Mouse (Mus musculus): Measurements from ENCODE around the gene Ube2ql1. TPM values are rescaled to one million over a fixed set of nuclear protein-coding genes. Genes with fewer than 3 reads are reported as not detected.
A peak's percentile ranks its signal among the peaks of the same experiment; 100 is the strongest.

Gene Ube2ql1
- polyA plus RNA-seq, 1 experiment: not detected

DNA sequence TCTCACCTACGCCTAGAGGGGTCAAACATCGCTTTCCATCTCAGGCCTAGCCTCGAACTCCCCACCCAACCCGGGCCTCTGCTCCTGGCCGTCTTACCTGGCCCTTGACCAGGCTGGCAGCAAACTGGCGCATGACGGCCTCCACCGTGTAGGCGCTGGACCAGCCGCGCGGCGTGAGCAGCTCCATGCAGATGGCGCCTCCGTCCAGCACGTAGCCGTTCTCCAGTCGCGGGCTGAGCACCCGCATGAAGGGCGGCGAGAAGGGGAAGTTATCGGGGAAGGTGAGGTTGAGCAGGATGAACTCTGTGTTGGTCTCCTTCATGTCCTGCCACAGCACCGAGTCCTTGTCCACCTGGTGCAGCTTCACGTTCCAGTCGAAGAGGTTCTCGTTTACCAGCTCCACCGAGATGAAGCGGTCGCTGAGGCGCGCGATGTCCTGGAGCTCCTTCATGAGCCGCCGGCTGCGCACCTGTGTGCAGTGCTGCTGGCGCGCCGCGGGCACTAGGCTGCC, 1.2 kb downstream of the Ube2ql1 start:
- no peaks in the 10 kb centered on the region for H3K27me3 ChIP-seq (ENCODE audit: control insufficient read depth, insufficient read depth, low read length)
- no peaks in the 10 kb centered on the region for H3K36me3 ChIP-seq (ENCODE audit: control insufficient read depth, insufficient read depth, low read length)
- TF ChIP-seq CTCF (IDR thresholded peaks at IDR 0.05; ENCODE audit: control insufficient read depth, insufficient read depth, insufficient replicate concordance, low read depth, low read length) (no peak), POLR2A (IDR thresholded peaks at IDR 0.05; ENCODE audit: control insufficient read depth, low read depth, low read length) (no peak)
- no peak overlapping the region for H3K27ac ChIP-seq (ENCODE audit: control insufficient read depth, insufficient read depth, low read depth, low read length)
- peak overlapping the region; percentile 23 for H3K4me3 ChIP-seq (ENCODE audit: control insufficient read depth, low read depth, low read length)
- peaks cover 10% of the 10 kb centered on the region for H3K4me1 ChIP-seq (ENCODE audit: control insufficient read depth, insufficient read depth, low read length)

GRCm38 (mm10) chr13:69737444-69738185, 2.1 kb downstream of the Ube2ql1 start:
- H3K27me3 ChIP-seq (ENCODE audit: control insufficient read depth, insufficient read depth, low read length): no peaks in the 10 kb centered on the region

GRCm38 (mm10) chr13:69732636-69733035, 7.1 kb downstream of the Ube2ql1 start:
- H3K27ac ChIP-seq (ENCODE audit: control insufficient read depth, insufficient read depth, low read depth, low read length): no peak overlapping the region
- H3K4me3 ChIP-seq (ENCODE audit: control insufficient read depth, low read depth, low read length): no peak overlapping the region
- H3K4me1 ChIP-seq (ENCODE audit: control insufficient read depth, insufficient read depth, low read length): no peaks in the 10 kb centered on the region
- TF ChIP-seq CTCF (IDR thresholded peaks at IDR 0.05; ENCODE audit: control insufficient read depth, insufficient read depth, insufficient replicate concordance, low read depth, low read length) (no peak), POLR2A (IDR thresholded peaks at IDR 0.05; ENCODE audit: control insufficient read depth, low read depth, low read length) (no peak)
- no peaks in the 10 kb centered on the region for H3K27me3 ChIP-seq (ENCODE audit: control insufficient read depth, insufficient read depth, low read length)
- no peaks in the 10 kb centered on the region for H3K36me3 ChIP-seq (ENCODE audit: control insufficient read depth, insufficient read depth, low read length)

More at GRCm38 (mm10) chr13:69737444-69738185, 2.1 kb downstream of the Ube2ql1 start:
- Histone ChIP-seq H3K4me3 (ENCODE audit: control insufficient read depth, low read depth, low read length) (no peak overlapping the region), H3K4me1 (ENCODE audit: control insufficient read depth, insufficient read depth, low read length) (peaks cover 10% of the 10 kb centered on the region), H3K27ac (ENCODE audit: control insufficient read depth, insufficient read depth, low read depth, low read length) (no peak overlapping the region), H3K36me3 (ENCODE audit: control insufficient read depth, insufficient read depth, low read length) (no peaks in the 10 kb centered on the region)
- TF ChIP-seq POLR2A (IDR thresholded peaks at IDR 0.05; ENCODE audit: control insufficient read depth, low read depth, low read length) (no peak), CTCF (IDR thresholded peaks at IDR 0.05; ENCODE audit: control insufficient read depth, insufficient read depth, insufficient replicate concordance, low read depth, low read length) (no peak)

- TF ChIP-seq POLR2A (IDR thresholded peaks at IDR 0.05; ENCODE audit: control insufficient read depth, low read depth, low read length) (no peak), CTCF (IDR thresholded peaks at IDR 0.05; ENCODE audit: control insufficient read depth, insufficient read depth, insufficient replicate concordance, low read depth, low read length) (no peak)
- Histone ChIP-seq H3K27me3 (ENCODE audit: control insufficient read depth, insufficient read depth, low read length) (no peaks in the 10 kb centered on the region), H3K4me3 (ENCODE audit: control insufficient read depth, low read depth, low read length) (no peak overlapping the region), H3K36me3 (ENCODE audit: control insufficient read depth, insufficient read depth, low read length) (no peaks in the 10 kb centered on the region), H3K27ac (ENCODE audit: control insufficient read depth, insufficient read depth, low read depth, low read length) (no peak overlapping the region), H3K4me1 (ENCODE audit: control insufficient read depth, insufficient read depth, low read length) (no peaks in the 10 kb centered on the region)
Measured at GRCm38 (mm10) chr13:69725376-69725775, 14.3 kb downstream of the Ube2ql1 start.

GRCm38 (mm10) chr13:69721141-69721540, 18.5 kb downstream of the Ube2ql1 start:
- Histone ChIP-seq H3K27ac (ENCODE audit: control insufficient read depth, insufficient read depth, low read depth, low read length) (no peak overlapping the region), H3K36me3 (ENCODE audit: control insufficient read depth, insufficient read depth, low read length) (no peaks in the 10 kb centered on the region)
- no peak for TF ChIP-seq POLR2A (IDR thresholded peaks at IDR 0.05; ENCODE audit: control insufficient read depth, low read depth, low read length)
- TF ChIP-seq CTCF (IDR thresholded peaks at IDR 0.05; ENCODE audit: control insufficient read depth, insufficient read depth, insufficient replicate concordance, low read depth, low read length): no peak

DNA sequence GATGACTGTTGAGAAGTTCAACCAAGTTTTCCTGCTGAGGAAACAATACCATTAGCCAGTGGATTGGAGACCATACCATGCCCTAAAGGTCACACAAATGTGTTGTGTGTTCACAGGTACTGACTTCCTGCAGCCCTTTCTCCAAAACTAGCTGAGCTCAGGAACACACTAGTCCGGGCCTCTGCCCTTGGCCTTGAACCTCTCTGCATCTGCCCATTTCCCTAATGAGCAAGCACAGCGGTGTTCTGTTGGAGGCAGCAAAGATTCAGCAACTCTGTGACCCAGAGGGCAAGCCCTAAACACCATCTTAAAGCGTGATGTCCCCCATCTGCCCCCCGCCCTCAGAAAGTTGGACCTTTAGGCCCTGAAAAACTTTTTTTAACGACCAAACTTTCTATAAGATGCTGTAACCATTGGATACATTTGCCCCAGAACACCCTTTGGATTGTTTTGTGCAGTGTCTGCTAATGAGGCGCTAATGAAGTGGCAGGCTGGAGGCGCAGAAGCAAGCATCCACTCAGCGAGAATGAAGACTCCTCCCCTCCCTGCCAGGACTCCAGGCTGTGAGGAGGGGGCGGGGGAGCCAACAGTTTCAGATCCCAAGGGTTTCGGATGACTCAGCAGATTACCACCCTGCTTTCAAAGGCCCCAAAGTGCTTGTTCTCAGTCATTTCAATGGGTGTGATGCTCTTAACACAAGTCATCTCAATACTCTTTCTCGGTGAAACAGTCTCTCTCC, 21.7 kb downstream of the Ube2ql1 start:
- Histone ChIP-seq H3K27ac (ENCODE audit: control insufficient read depth, insufficient read depth, low read depth, low read length) (no peak overlapping the region), H3K36me3 (ENCODE audit: control insufficient read depth, insufficient read depth, low read length) (no peaks in the 10 kb centered on the region), H3K27me3 (ENCODE audit: control insufficient read depth, insufficient read depth, low read length) (no peaks in the 10 kb centered on the region), H3K4me1 (ENCODE audit: control insufficient read depth, insufficient read depth, low read length) (no peaks in the 10 kb centered on the region), H3K4me3 (ENCODE audit: control insufficient read depth, low read depth, low read length) (no peak overlapping the region)
- TF ChIP-seq POLR2A (IDR thresholded peaks at IDR 0.05; ENCODE audit: control insufficient read depth, low read depth, low read length) (no peak), CTCF (IDR thresholded peaks at IDR 0.05; ENCODE audit: control insufficient read depth, insufficient read depth, insufficient replicate concordance, low read depth, low read length) (no peak)

More at GRCm38 (mm10) chr13:69721141-69721540, 18.5 kb downstream of the Ube2ql1 start:
- Histone ChIP-seq H3K27me3 (ENCODE audit: control insufficient read depth, insufficient read depth, low read length) (no peaks in the 10 kb centered on the region), H3K4me3 (ENCODE audit: control insufficient read depth, low read depth, low read length) (no peak overlapping the region), H3K4me1 (ENCODE audit: control insufficient read depth, insufficient read depth, low read length) (no peaks in the 10 kb centered on the region)

DNA sequence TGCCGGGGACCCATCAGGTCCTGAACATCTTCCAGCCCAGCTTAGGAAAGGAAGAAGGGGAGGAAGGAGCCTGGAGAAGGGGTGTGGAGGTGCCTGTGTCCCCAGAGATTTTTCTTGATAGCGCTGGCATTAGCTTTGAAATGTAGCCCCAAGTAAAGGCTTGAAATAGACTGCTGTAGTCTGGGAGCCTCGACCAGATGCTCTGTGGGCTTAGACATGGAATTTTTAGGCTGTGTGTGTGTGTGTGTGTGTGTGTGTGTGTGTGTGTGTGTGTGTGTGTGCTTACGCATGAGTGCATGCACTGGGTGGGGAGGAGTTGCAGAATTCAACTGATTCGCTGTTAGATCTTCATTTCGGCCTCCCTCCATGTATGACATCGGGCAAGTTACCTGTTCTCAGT, 31.5 kb downstream of the Ube2ql1 start:
- TF ChIP-seq POLR2A (IDR thresholded peaks at IDR 0.05; ENCODE audit: control insufficient read depth, low read depth, low read length) (no peak), CTCF (IDR thresholded peaks at IDR 0.05; ENCODE audit: control insufficient read depth, insufficient read depth, insufficient replicate concordance, low read depth, low read length) (no peak)
- Histone ChIP-seq H3K27ac (ENCODE audit: control insufficient read depth, insufficient read depth, low read depth, low read length) (no peak overlapping the region), H3K36me3 (ENCODE audit: control insufficient read depth, insufficient read depth, low read length) (no peaks in the 10 kb centered on the region), H3K4me1 (ENCODE audit: control insufficient read depth, insufficient read depth, low read length) (no peaks in the 10 kb centered on the region), H3K27me3 (ENCODE audit: control insufficient read depth, insufficient read depth, low read length) (no peaks in the 10 kb centered on the region), H3K4me3 (ENCODE audit: control insufficient read depth, low read depth, low read length) (no peak overlapping the region)
